Mouse (Mus musculus): ENCODE measurements around the gene Golga3. TPM values are rescaled to one million over a fixed set of nuclear protein-coding genes. Genes with fewer than 3 reads are reported as not detected.

Gene Golga3
- total RNA-seq, 2 experiments from 2014 or later: 34.6 to 40.7 TPM

- peak; percentile 92 for DNase-seq (ENCODE audit: low spot score in 2 of 2)
These were observed 54.4 kb downstream of the Golga3 start, which contains the start of gene Ankle2 for GRCm38 (mm10) chr5:110230780-110231461. Ankle2 (plus strand) TSS chr5:110231004.

GRCm38 (mm10) chr5:110231638-110232037 lies 55.1 kb downstream of the Golga3 start:
- DNase-seq (ENCODE audit: low spot score in 2 of 2): no peak

GRCm38 (mm10) chr5:110232346-110232745 lies 55.8 kb downstream of the Golga3 start:
- DNase-seq (ENCODE audit: low spot score in 2 of 2): no peak

GRCm38 (mm10) chr5:110244091-110244490 lies 67.6 kb downstream of the Golga3 start:
- no peak for DNase-seq (ENCODE audit: low spot score in 2 of 2)

- no peak for DNase-seq (ENCODE audit: low spot score in 2 of 2)
These were observed 90.4 kb downstream of the Golga3 start for GRCm38 (mm10) chr5:110266941-110267340.

- peak; percentile 87 to 92 for DNase-seq (ENCODE audit: low spot score in 2 of 2)
These were observed 92.9 kb downstream of the Golga3 start, which contains the start of gene Pgam5 for GRCm38 (mm10) chr5:110269141-110270101. Pgam5 (minus strand) TSS chr5:110269913.

GRCm38 (mm10) chr5:110270242-110270641 lies 93.7 kb downstream of the Golga3 start:
- DNase-seq (ENCODE audit: low spot score in 2 of 2): no peak

- no peak for DNase-seq (ENCODE audit: low spot score in 2 of 2)
These were observed 97.6 kb downstream of the Golga3 start for GRCm38 (mm10) chr5:110274147-110274546.

- no peak for DNase-seq (ENCODE audit: low spot score in 2 of 2)
These were observed 98.3 kb downstream of the Golga3 start for GRCm38 (mm10) chr5:110274846-110275245.

Other genes starting within 250 kb of the Golga3 start
- 10 to 100 TPM; 19.0 to 19.9 TPM for gene Zfp932, start 180.2 kb upstream of the Golga3 start, total RNA-seq (2021)
- gene Gm17655, start 104.2 kb upstream of the Golga3 start, total RNA-seq (2021): 1 to 10 TPM; 4.7 to 7.6 TPM
- gene Gm35315, start 82.3 kb upstream of the Golga3 start, total RNA-seq (2021): under 1 TPM; 0.30 to 0.70 TPM
- under 1 TPM in 1 of 2 experiments, not detected in 1; 0.19 TPM for gene Plcxd1, start 76.7 kb upstream of the Golga3 start, total RNA-seq (2021)
- gene Gtpbp6, start 68.5 kb upstream of the Golga3 start, total RNA-seq (2021): 10 to 100 TPM; 69.9 to 71.0 TPM
- 1 to 10 TPM; 6.0 to 6.2 TPM for gene Zfp605, start 66.6 kb upstream of the Golga3 start, total RNA-seq (2021)
- 10 to 100 TPM; 20.3 to 31.9 TPM for gene Chfr, start 40.9 kb upstream of the Golga3 start, total RNA-seq (2021)
- gene Ankle2, start 54.3 kb downstream of the Golga3 start, total RNA-seq (2021): 10 to 100 TPM; 36.1 to 37.4 TPM
- gene Pgam5, start 93.2 kb downstream of the Golga3 start, total RNA-seq (2021): 10 to 100 TPM; 45.2 to 49.5 TPM
- 10 to 100 TPM; 10.4 to 14.3 TPM for gene Pxmp2, start 109.5 kb downstream of the Golga3 start, total RNA-seq (2021)
- 1 to 10 TPM in 1 of 2 experiments, under 1 TPM in 1; 0.90 to 1.1 TPM for gene Pole, start 109.6 kb downstream of the Golga3 start, total RNA-seq (2021)
- gene P2rx2, start 166.5 kb downstream of the Golga3 start, total RNA-seq (2021): under 1 TPM; 0.54 to 0.80 TPM
- gene Lrcol1, start 168.0 kb downstream of the Golga3 start, total RNA-seq (2021): not detected